Mouse (Mus musculus): Measurements from ENCODE around the gene Prkg1.

DNA sequence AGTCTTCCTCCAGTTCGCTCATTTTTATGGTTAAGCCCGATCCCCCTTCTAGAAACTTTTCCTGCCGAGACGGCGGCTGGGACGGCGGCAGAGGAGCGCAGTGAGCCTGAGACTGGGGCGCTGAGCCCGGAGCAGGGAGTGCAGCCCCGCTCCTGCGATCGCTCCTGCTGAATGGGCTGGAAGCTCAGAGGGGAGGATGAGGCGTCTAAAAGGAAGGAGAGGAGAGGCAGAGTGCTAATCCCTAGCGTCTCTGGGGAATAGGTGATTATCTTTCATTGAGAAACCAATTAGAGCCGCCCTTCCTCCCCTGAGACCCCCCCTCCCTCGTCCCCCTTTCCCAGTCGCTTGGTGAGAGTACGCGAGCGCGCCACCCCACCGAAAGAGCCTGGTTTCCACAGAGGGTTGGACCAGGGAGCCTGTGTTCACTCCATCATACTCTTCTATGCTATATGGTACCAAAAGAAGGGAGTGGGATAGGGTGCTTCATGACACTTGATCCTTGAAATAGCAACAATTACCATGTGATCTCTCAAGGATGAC, at the start of gene Prkg1:
- TF ChIP-seq CTCF (IDR thresholded peaks at IDR 0.05; ENCODE audit: low read depth, low read length) (no peak), POLR2A (IDR thresholded peaks at IDR 0.05; ENCODE audit: borderline replicate concordance, low read depth, low read length) (no peak)
